Mouse (Mus musculus) heart, embryonic 16.5 days (tissue): ENCODE data around the gene Eva1b. TPM values are rescaled to one million over a fixed set of nuclear protein-coding genes. Genes with fewer than 3 reads are reported as not detected.

ENCODE experiments used
- ATAC-seq: fragments of 200-750 bp; cut with Nextera tagmentation; replicated peaks from 2 replicates; pipeline ENCODE4 v1.8.0; 2017; ENCODE audit warnings: moderate number of reproducible peaks; ENCODE audit not compliant: insufficient read depth, low FRiP score; ENCODE audit errors: extremely low read depth
- H3K27ac ChIP-seq: fragments of 300-500 bp; sonication (generic); 2 replicates; pipeline ENCODE4 v1.5.1; 2014; ENCODE audit warnings: mild to moderate bottlenecking, low read length, control low read depth, moderate library complexity
- H3K27me3 ChIP-seq: fragments of 300-500 bp; sonication (generic); 2 replicates; pipeline ENCODE4 v1.6.1; 2014; ENCODE audit warnings: low read length, mixed read lengths; ENCODE audit not compliant: control insufficient read depth, insufficient read depth
- H3K36me3 ChIP-seq: fragments of 300-500 bp; sonication (generic); 2 replicates; pipeline ENCODE4 v1.6.1; 2014; ENCODE audit not compliant: control insufficient read depth, insufficient read depth
- H3K4me1 ChIP-seq: fragments of 300-500 bp; sonication (generic); 2 replicates; pipeline ENCODE4 v1.6.1; 2014; ENCODE audit warnings: low read length, mixed read lengths; ENCODE audit not compliant: control insufficient read depth, insufficient read depth
- H3K4me2 ChIP-seq: fragments of 300-500 bp; sonication (generic); 2 replicates; pipeline ENCODE4 v1.6.1; 2014; ENCODE audit warnings: low read depth, mild to moderate bottlenecking, control low read depth, low read length
- H3K4me3 ChIP-seq: fragments of 300-500 bp; sonication (generic); 2 replicates; pipeline ENCODE4 v1.5.1; 2014; ENCODE audit warnings: mild to moderate bottlenecking, control low read depth, low read length
- H3K9ac ChIP-seq: fragments of 300-500 bp; sonication (generic); 2 replicates; pipeline ENCODE4 v1.6.1; 2014; ENCODE audit warnings: low read length, control low read depth
- H3K9me3 ChIP-seq: fragments of 300-500 bp; sonication (generic); replicated peaks from 2 replicates; pipeline ENCODE4 v1.6.1; 2016; ENCODE audit warnings: low read length; ENCODE audit not compliant: control insufficient read depth
- WGBS: fragments of 180-500 bp; shearing (Covaris S2); extraction: QIAGEN DNeasy Blood & Tissue Kit; methylation state at CpG from one replicate; pipeline ENCODE4 v1.1.7; 2014; 5-methylcytosine and 5-hydroxymethylcytosine counted together
- polyA plus RNA-seq: library from polyadenylated mRNA; unstranded; fragments of >200 nt; fragmentation: Nextera tagmentation; extraction: Ambion mirVana; gene quantifications from 2 replicates; pipeline ENCODE4 v1.2.1, GENCODE M21; 2015

Eva1b gene
- polyA plus RNA-seq = 29.5 TPM in 2 replicates

DNA sequence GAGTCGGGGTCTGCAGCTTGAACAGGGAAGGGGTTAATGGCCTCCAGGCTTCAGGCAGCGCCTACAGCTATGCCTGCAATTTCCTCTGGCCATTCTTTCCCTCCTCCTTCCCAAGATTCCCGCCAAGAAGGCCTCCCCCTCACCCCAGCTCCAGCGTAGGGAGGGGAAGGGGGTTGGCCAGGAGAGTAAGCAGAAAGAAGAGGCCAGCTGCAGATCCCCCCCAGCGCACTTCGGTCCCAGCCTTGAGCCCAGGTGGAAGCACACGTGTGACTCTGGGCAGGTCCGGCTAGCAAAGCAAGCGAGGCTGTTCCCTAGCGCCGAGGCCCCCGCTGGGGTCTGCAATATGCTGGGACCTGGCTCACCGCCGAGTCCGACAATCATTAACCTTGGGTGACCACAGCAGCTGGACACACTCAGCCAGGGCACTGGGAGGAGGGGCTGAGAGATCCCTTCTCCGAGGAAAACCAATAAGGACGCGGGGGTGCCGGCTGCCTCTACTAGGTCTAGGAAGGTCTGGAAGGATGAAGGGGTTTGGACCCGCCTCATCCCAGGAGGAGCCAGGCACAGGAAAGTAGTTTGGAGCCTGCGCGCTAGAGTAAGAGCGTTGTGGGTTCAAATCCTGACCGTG, at the start of gene Eva1b:
Gene Eva1b, plus strand, starts transcription at position 212 of the 628 bp plus-strand sequence.
- peak; percentile 56 for ATAC-seq
- Histone ChIP-seq H3K9me3 (no peaks in the 10 kb centered on the region), H3K4me1 (peaks cover 30% of the 10 kb centered on the region), H3K27me3 (no peaks in the 10 kb centered on the region), H3K4me3 (peak within 1 kb of the TSS; percentile 69), H3K36me3 (no peaks in the 10 kb centered on the region; the same call in 1 of the 2 replicates), H3K27ac (peak within 1 kb of the TSS; percentile 82), H3K9ac (peak within 1 kb of the TSS; percentile 80), H3K4me2 (peak within 1 kb of the TSS; percentile 81)
- WGBS = 5% methylated on average over 24 of the region's 24 CpGs

- WGBS = 85% methylated on average over 3 of the region's 3 CpGs
- ATAC-seq = no peak
- Histone ChIP-seq H3K4me1 (peaks cover 39% of the 10 kb centered on the region), H3K9me3 (no peaks in the 10 kb centered on the region), H3K4me3 (no peak overlapping the region), H3K27ac (peak overlapping the region; percentile 83), H3K27me3 (no peaks in the 10 kb centered on the region), H3K36me3 (no peaks in the 10 kb centered on the region), H3K4me2 (peak overlapping the region; percentile 44; the same call in 1 of the 2 replicates), H3K9ac (peak overlapping the region; percentile 9; the same call in 1 of the 2 replicates)
Observed at GRCm38 (mm10) chr4:126099365-126099764, 48.2 kb upstream of the Eva1b start.

DNA sequence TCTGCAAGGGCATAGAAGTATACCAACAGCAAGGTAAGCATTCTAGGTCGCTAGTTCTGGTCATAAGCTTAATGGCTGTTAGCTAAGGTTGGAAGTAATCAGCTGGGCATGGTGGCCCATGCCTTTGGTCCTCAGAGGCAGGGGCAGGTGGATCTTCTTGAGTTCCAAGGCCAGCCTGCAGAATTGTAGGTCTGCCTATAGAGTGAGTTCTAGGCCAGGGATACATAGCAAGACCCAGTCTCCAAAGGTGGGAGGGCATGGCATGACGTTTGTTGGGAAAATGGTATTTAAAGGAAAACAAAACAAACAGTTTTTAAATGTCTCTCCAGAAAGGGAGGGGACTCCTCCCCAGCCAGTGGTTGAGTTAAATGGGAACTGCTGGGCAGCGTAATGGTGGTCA, 46.8 kb upstream of the Eva1b start:
- no peak overlapping the region for H3K9ac ChIP-seq
- 86% methylated on average over 3 of the region's 3 CpGs for WGBS
- no peaks in the 10 kb centered on the region for H3K27me3 ChIP-seq
- peak overlapping the region; percentile 83; the same call in 1 of the 2 replicates for H3K27ac ChIP-seq
- H3K4me2 ChIP-seq = no peak overlapping the region
- no peaks in the 10 kb centered on the region for H3K9me3 ChIP-seq
- no peaks in the 10 kb centered on the region for H3K36me3 ChIP-seq
- no peak overlapping the region for H3K4me3 ChIP-seq
- H3K4me1 ChIP-seq = peaks cover 51% of the 10 kb centered on the region
- no peak for ATAC-seq

DNA sequence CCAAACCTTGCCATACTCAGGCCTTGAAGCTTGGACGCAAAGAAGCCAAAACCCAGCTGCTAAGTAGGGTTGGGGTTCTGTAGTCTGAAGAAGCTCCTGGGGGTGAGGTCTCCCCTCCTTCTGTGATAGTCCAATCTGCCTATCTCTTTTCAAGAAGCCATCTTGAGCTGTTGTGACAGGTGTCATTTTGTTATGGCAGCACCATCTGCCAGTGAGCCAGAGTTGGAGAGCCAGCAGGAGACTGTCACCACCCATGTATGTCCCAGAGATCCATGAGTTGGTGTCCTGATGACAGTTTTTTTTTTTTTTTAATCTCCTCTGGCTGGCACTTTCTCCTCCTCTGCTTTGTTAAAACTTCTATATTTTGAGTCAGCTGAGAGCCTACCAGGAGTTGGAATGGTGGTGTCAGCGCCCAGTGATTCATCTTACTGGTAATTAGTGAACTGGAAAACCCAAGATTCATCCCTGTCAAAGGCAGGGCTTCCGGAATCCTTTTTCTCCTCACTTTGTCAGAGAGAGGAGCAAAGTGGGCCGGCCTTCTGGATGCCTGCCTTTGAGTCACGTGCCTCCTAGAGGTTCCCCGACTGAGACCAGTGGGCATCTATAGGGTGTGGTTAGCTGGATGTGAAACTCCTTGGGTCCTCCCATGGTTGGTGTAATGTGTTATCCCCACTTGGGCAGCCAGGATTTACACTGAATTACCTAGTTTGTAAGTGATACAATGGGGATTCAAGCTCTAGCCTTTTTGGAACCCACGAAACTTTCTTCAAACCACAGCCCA, 45.3 kb upstream of the Eva1b start:
- Histone ChIP-seq H3K4me2 (peak overlapping the region; percentile 79), H3K27ac (peak overlapping the region; percentile 92), H3K27me3 (no peaks in the 10 kb centered on the region), H3K36me3 (no peaks in the 10 kb centered on the region), H3K4me3 (no peak overlapping the region), H3K9me3 (no peaks in the 10 kb centered on the region), H3K9ac (peak overlapping the region; percentile 58; the same call in 1 of the 2 replicates), H3K4me1 (peaks cover 48% of the 10 kb centered on the region)
- ATAC-seq = no peak
- 51% methylated on average over 7 of the region's 7 CpGs for WGBS

- Histone ChIP-seq H3K9me3 (no peaks in the 10 kb centered on the region), H3K9ac (peak overlapping the region; percentile 58), H3K36me3 (no peaks in the 10 kb centered on the region), H3K4me3 (peak overlapping the region; percentile 91), H3K27ac (peak overlapping the region; percentile 92), H3K4me2 (peak overlapping the region; percentile 79), H3K27me3 (no peaks in the 10 kb centered on the region), H3K4me1 (peaks cover 52% of the 10 kb centered on the region)
- ATAC-seq = peak; percentile 71
- under 1% methylated on average over 15 of the region's 15 CpGs for WGBS
Observed at GRCm38 (mm10) chr4:126103057-126103581, 44.4 kb upstream of the Eva1b start.

GRCm38 (mm10) chr4:126103590-126104068, 43.9 kb upstream of the Eva1b start, which contains the start of gene Stk40:
TSS of gene Stk40 (plus strand) at chr4:126103957.
- peaks cover 55% of the 10 kb centered on the region for H3K4me1 ChIP-seq

GRCm38 (mm10) chr4:126104261-126105075, 43.1 kb upstream of the Eva1b start:
- 2% methylated on average over 34 of the region's 34 CpGs for WGBS
- Histone ChIP-seq H3K4me1 (peaks cover 56% of the 10 kb centered on the region), H3K4me3 (peak overlapping the region; percentile 91), H3K27ac (peak overlapping the region; percentile 80), H3K9ac (peak overlapping the region; percentile 93), H3K9me3 (no peaks in the 10 kb centered on the region), H3K27me3 (no peaks in the 10 kb centered on the region), H3K4me2 (peak overlapping the region; percentile 97), H3K36me3 (no peaks in the 10 kb centered on the region)
- 0 out of 2 replicates have a peak, but pooled peaks have one; percentile 0 for ATAC-seq

More at GRCm38 (mm10) chr4:126103590-126104068, 43.9 kb upstream of the Eva1b start, which contains the start of gene Stk40:
- peak within 1 kb of the TSS; percentile 97 for H3K4me2 ChIP-seq
- peak within 1 kb of the TSS; percentile 91 for H3K4me3 ChIP-seq
- no peaks in the 10 kb centered on the region for H3K36me3 ChIP-seq
- peak within 1 kb of the TSS; percentile 92 for H3K27ac ChIP-seq
- peak; percentile 95 for ATAC-seq
- H3K27me3 ChIP-seq = no peaks in the 10 kb centered on the region
- H3K9me3 ChIP-seq = no peaks in the 10 kb centered on the region
- H3K9ac ChIP-seq = peak within 1 kb of the TSS; percentile 93
- WGBS = under 1% methylated on average over 33 of the region's 34 CpGs

- ATAC-seq = no peak
- Histone ChIP-seq H3K4me1 (peaks cover 56% of the 10 kb centered on the region), H3K4me2 (peak overlapping the region; percentile 97), H3K36me3 (no peaks in the 10 kb centered on the region), H3K4me3 (peak overlapping the region; percentile 91), H3K9ac (peak overlapping the region; percentile 93; the same call in 1 of the 2 replicates), H3K27ac (no peak overlapping the region), H3K27me3 (no peaks in the 10 kb centered on the region), H3K9me3 (no peaks in the 10 kb centered on the region)
- WGBS = 62% methylated on average over 7 of the region's 7 CpGs
Observed at GRCm38 (mm10) chr4:126105131-126105783, 42.3 kb upstream of the Eva1b start.
